Mouse (Mus musculus) ES-E14 (cell line): Measurements from ENCODE around the gene Slc24a4.

ENCODE experiments used
- CHD2 ChIP-seq: IDR thresholded peaks from 2 replicates; pipeline ENCODE4 v1.6.1; 2014; ENCODE audit warnings: mild to moderate bottlenecking, low read depth, low read length, inconsistent platforms
- HCFC1 ChIP-seq: IDR thresholded peaks from 2 replicates; pipeline ENCODE4 v1.6.1; 2012; ENCODE audit warnings: low read length, inconsistent platforms, borderline replicate concordance; ENCODE audit not compliant: insufficient read depth
- MAFK ChIP-seq: IDR thresholded peaks from 2 replicates; pipeline ENCODE4 v1.6.1; 2014; ENCODE audit warnings: mild to moderate bottlenecking, low read depth, low read length, inconsistent platforms; ENCODE audit not compliant: insufficient read depth
- ZC3H11A ChIP-seq: IDR thresholded peaks from 2 replicates; pipeline ENCODE4 v1.6.1; 2012; ENCODE audit warnings: low read depth, mild to moderate bottlenecking, inconsistent platforms, low read length, borderline replicate concordance
- ZNF384 ChIP-seq: IDR thresholded peaks from 2 replicates; pipeline ENCODE4 v1.6.1; 2012; ENCODE audit warnings: low read depth, low read length, inconsistent platforms

- TF ChIP-seq MAFK (no peak), HCFC1 (no peak), CHD2 (no peak), ZNF384 (no peak), ZC3H11A (peak; percentile 87)
These were observed 53.3 kb downstream of the Slc24a4 start for GRCm38 (mm10) chr12:102181799-102182357.
